Mouse (Mus musculus): ENCODE results near the gene Ublcp1.

GRCm38 (mm10) chr11:44425626-44426025 lies 44.7 kb downstream of the Ublcp1 start:
- no peak for TF ChIP-seq CTCF (IDR thresholded peaks at IDR 0.05; ENCODE audit: low read depth, low read length)
- no peak for TF ChIP-seq POLR2A (IDR thresholded peaks at IDR 0.05; ENCODE audit: extremely low read depth, insufficient read depth, low read length)
